Mouse (Mus musculus) kidney, adult 9 months (tissue): ENCODE measurements around the gene Pim3.

Source experiments
- DNase-seq: peaks from one replicate; pipeline ENCODE4 v3.0.0; 2022

The Pim3 gene

DNA sequence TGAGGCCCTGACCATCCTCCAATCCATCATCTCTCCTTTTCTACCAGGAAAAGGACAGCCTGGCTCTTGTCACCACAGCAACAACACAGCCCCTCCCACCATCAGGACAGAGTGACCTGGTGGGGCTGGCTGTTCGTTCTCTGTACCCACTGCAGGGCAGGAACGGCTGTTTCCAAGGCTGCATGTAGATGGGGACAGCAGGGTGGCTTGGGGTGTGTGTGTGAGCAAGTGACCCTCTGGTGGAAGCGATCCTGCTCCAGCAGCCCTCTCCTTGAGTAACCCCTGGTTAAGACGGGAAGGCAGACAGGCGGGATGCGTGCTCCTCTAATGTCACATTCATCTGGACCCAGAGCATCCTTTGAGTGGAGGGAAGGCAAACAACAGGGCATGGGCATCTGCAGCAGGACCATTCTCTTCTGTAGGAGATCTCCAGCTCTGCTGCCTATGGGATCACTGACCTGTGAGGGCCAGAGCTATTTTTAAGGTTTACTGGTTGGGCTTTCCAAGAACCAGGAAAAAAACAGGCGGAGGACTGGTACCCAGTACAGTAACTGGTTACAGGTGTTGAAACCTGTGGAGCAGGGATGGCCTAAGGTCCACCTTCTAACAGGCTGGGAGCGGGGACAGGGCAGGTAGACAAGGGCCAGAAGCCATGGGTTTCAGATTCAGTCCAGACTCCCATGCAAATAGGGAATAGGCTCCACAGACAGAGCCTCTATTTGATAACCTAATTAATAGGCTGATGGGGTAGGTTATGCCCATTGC lies 2.6 kb upstream of the Pim3 start:
- DNase-seq = no peak

DNA sequence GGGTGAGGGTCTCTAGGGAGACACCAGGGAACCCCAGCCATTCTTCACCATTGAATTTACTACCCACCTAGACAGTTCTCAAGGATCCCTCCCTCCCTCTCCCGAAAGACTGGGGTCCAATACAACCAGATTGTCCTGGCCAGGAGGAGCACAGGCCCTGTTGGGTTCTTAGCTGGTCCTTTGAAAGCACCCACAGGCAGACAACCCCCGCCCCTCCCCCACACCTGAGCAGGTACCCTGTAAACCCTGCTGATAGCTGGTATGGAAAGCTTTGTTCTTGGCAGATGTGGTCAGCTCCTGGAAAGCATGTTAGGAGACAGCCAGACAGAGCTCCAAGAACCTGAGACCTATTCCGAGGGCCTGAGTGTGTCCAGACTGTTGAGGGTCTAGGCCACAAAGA lies 1.2 kb upstream of the Pim3 start:
- DNase-seq = no peak

DNA sequence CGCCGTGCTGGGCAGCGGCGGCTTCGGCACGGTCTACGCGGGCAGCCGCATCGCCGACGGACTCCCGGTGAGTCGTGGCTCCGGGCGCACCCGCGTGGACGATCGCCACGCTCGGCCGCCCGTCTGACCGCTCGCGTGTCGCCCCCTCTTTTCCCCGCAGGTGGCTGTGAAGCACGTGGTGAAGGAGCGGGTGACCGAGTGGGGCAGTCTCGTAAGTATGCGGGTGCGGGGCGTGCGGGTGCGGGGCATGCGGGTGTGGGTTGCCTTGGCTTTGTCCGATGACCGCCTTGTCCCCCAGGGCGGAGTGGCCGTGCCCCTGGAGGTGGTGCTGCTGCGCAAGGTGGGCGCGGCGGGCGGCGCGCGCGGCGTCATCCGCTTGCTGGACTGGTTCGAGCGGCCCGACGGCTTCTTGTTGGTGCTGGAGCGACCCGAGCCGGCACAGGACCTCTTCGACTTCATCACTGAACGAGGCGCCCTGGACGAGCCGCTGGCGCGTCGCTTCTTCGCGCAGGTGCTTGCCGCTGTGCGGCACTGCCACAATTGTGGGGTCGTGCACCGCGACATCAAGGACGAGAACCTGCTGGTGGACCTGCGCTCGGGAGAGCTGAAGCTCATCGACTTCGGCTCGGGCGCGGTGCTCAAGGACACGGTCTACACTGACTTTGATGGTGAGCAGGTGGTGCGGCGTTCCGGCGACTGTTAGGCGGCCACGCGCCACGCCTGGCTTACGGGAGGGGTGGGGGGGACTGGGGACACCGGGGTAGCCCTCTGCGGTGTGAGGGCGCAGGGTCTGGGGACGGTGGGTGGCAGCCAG lies 1.1 kb downstream of the Pim3 start:
- peak; percentile 63 for DNase-seq

DNA sequence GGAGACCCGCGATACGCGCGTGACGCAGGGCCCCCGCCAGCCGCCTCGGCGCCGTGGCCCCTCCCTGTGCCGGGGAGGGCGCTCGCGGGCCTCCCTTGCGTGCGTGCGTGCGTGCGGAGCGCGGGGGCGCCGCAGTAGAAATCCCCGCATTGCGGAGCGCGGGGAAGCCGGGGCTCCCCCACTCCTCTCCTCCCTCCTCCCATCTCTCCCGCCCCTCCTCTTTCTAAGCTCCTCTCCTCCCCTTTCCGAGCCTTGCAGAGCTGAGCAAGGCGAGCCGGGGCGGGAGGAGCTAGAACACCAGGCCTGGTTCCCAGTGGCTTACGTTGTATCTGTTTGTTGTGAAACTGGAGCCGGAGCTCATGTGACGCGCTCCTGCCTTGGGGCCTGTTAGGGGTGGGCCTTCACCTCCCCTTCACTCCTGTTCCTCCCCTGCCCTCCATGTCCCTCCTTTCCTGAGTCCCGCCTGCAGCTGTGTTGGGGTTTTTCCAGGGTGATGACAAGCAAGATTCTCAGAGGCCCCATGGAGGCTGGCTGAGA lies 1.8 kb downstream of the Pim3 start:
- DNase-seq = peak; percentile 96

DNA sequence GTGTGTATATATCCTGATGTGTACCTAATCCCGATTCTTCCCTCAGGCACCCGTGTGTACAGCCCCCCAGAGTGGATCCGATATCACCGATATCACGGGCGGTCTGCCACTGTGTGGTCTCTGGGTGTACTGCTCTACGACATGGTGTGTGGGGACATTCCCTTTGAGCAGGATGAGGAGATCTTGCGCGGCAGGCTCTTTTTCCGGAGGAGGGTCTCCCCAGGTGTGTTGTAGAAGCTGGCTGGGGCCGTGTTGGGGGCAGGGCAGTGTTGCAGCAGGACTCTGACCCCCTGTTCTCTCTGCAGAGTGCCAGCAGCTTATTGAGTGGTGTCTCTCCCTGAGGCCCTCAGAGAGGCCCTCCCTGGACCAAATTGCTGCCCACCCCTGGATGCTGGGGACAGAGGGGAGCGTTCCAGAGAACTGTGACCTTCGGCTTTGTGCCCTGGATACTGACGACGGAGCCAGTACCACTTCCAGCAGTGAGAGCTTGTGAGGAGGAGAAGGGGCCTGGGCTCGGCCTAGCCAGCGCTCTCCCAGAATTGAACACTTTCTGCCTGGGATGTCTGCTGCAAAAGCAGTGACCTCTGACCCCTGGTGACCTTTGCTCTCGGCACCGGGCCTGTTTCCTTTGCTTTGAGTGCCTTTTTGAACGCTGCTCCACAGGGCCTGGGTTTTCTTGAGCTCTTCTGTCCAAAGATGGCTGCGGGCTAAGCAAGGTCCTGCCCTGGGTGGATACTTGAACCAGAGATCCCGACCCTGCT lies 2.5 kb downstream of the Pim3 start:
- DNase-seq = peak; percentile 93

DNA sequence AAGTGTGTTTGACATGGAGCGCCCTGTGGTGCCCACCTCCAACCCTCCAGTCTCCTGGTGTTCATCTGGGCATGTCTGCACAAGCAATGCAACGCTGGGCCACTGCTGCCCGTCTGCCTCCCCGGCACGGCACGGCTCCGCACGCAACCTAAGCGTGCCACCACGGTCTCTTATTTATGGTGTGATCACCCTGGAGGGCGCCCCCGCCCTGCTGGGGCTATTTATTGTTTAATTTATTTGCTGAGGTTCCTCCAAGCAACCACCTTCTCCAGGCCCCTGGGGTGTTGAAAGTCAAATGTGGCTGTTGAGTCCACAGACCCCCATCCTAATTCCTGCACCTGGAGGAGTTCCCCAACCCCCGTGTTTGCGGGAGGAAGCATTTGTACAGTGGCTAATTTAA lies 3.1 kb downstream of the Pim3 start:
- no peak for DNase-seq

DNA sequence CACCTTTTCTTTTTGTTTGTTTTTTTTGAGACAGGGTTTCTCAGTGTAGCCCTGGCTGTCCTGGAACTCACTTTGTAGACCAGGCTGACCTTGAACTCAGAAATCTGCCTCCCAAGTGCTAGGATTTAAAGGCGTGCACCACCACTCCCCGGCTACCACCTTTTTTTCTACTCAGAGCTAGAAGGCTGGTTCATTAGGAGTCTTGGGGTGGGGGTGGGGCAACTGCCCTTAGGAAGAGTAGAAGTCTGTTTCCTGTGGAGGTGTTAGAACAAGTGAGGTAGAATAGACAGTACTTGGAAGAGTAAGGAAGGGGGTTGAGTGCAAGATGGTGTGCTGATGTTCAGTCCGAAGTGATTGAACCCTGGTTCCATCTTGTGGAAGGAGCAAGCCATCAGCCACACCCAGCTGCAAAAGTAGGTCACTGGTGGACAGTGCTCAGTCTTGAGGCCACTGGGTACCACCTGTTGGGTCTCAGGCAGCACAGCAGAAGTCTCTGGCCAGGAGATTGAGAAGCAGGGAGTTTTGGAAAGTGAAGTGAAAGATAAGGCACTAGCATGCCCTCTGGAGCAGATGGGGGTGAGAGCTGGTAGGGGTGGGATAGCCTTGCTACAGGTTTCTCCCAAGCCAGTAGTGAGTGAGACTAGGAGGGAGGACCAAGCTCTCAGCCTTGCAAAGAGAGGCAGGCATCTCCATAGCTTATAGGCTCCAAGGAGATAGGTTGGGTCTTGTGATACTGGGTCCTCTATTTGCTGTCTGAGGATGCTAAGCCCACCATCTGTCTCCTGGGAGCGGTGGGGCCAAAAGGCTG lies 4.1 kb downstream of the Pim3 start:
- peak; percentile 55 for DNase-seq

DNA sequence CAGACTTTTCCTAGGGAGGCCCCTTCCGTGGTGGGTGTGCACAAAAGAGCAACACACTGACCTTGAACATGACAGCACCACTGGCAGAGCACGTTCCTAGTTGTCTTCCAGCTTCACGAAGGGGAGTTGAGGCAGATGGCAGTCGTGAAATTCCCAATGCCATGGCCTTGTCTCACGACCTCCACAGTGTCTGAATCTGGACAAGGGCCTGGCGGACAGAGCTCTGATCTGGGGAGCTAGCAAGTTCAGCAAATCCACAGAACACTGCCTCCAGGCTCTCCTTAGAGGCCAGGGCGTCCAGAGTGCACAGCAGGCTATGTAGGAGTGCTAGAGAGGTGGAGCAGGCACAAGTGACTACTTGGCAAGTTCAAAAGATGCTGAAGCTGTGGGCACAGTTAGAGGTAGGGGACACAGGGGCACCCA lies 5.0 kb downstream of the Pim3 start:
- peak; percentile 77 for DNase-seq

DNA sequence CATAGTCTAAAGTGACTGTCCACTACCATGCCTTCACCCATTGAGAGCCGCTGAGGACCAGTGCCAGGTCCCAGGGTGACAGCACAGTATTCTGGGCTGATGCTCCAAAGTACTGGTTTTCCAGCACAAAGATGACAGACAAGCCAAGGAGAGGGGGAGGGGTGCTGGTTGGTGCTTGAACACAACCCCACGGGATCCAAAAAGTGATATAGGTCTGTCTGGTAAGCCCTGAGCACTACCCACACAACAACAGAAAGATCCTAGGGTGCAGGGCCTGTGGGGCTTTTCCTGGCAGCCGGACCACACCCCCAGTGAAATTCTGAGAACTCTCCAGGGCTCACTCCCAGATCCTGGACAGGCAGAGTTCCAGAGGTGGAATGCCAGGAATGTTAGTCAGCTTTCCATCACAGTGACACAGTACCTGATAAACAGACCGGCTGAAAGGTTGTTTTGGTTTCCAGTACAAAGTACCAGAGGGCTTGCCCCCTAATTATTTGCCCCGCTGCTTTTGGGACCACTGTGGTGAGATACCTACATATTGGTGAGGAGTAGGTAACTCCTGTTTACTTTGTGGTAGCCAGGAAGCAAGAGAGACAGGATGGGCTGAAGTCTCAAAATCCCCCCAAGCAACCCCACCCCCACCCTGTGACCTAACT lies 5.5 kb downstream of the Pim3 start:
- DNase-seq = peak; percentile 93

DNA sequence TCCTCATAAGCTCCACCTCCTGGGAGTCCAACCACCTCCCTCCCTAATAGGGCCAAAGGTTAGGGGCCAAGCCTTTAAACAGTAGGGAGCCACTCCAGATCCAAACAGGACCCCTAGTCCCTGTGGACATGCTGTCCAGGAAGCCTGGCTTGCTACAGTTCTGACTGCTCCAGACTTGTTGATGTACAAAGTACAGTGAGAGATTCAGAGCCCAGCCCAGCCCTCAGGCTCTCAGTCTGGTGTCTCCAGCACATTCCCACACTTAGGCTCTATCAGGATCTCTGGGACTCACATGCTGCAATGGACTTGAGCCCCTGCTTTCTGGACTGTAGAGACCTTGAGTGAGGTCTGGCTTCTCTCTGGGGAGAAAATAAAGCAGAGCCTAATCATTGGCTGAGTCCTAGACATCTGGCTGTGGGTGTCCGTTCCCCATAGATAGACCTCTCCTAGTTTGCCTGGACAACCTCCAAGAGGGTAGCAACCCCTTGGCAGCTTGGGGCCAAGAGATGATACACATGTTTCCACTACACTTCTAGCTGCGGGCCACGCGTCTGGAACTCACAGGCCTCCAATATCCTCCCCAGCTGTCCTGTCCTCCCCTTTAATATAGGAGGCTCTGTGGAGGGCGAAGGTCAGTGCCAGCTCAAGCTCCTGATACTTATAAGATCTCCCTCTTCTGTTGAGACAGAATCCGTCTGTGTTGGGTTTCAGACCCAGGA lies 6.2 kb downstream of the Pim3 start:
- peak; percentile 89 for DNase-seq

DNA sequence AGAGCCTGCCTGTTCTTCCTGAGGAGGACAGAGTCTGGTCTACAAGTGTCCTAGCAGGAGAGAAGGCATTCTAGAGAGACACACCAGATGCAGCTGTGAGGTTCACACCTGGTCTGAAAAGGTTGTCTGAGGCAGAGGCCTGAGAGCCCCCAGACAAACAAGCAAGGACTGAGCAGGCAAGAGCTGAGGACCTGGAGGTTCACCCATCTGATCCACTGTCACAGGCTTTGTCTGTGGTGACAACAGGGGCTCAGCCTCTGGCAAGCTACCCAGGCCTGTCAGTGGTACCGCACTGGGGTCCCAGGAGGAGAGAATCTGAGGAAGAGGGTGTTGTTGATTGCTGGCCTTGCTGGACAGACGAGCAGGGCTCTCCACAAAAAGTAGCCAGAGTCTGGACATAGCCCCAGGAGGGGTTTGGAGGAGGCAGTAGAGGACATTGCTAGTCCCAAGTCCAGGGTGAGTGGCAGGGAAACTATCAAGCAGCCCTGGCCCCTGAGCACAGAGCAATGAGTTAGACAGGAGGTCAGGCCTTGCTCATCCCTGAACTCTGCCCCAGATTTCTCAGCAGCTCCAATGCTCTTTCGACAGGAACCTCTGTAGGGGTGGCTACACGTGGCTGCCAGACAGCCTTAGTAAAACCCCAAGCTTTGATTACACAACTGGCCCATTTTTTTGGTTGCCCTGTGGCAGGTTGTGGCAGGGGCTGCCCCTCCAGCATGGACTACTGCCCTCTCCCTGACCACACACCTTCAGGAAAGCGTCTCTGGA lies 8.6 kb downstream of the Pim3 start:
- DNase-seq = peak; percentile 95

DNA sequence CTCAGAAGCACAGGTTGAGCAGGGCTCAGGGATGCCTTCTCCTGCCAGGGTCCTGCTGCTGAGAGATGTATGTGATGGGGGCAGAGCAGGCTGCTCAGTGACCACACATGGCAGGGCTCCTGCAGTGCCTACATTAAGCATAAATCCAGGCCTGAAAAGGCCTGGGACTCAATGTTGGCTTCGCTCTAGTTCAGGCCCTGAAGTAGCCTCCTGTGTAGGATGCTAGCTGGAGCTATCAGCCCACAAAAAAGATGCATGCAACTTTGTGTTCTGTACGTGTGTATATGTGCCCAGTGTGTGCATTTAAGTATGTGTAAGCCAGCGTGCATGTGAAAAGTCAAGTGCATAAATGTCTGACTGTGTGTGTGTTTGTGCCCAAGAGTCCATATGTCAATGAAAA lies 12.1 kb downstream of the Pim3 start:
- no peak for DNase-seq

DNA sequence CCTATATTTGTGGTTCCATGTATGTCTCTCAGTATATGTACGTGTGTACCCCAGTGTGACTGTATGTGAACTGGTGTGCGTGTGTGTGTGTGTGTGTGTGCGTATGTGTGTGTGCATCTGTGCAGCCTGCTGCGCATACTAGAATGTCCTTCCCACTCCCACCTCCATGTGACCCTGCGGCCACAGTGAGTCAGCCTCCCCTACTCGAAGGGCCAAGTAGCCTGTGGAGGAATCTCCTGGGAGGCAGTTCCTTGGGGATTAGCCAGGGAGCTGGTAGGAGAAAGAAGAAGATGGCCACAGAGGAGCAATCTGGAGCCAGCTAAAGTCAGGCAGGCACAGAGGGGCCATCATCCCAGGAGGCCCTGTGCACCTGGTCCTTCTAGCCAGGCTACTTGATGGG lies 12.5 kb downstream of the Pim3 start:
- DNase-seq = no peak

DNA sequence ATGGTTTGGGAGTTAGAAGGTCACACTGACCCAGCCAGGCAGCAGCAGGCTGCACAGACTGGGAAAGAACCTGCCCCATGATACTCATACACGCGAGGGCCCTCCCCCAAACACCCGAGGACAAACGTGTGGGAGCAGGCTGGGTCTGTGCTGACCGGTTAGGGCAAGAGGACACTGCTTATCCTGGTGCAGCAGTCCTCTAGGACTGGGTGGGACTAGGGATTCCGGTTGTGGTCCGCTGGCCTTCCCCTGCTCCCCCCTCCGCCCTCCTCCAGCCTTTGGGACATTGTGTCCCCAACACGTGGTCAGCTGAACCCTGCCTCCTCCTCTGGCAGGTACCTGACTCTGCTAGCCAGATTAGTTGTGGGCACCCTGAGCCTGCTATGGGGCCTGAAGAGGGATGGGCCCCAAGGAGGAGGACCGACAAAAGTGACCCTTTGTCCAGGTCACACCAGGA lies 13.7 kb downstream of the Pim3 start:
- peak; percentile 97 for DNase-seq

DNA sequence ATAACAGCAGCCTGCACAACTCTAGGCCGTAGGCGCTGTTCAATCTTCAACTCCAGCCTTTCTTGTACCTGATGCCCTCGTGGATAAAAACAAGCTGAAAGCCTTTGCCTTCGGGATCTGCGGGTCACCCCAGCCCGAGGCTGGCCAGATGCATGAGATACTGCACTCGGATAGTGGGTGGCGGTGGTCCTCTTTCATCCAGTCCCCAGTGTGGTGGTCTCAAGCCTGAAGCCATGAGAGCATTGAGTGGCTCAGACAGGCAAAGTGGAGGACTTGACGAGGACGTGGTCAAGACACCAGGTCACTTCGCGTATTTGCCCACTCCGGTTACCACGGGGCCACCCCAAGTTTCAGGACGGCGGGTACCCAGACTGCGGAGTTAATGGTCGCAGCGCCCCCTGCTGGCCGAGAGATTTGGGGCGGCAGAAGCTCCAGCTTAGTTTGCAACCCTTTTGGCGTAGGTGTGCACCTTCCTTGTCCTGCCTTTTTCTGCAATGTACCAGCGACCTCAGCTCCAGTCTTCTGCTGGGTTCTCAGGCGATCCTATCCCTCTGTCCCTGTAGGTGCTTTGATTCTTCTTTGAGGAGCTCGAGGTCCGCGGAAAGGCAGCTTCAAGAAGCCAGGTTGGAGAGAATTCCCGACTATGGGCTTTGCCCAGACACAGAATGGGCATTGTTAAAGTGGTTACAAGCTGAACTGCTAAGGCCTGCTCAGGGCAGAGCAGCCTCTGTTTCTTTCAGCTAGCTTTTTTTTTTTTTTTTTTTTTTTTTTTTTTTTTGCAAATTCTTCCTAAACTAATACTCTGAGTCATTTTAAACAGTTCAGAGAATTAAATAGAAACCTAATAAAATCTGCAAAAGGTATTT lies 14.4 kb downstream of the Pim3 start:
- DNase-seq = peak; percentile 92

DNA sequence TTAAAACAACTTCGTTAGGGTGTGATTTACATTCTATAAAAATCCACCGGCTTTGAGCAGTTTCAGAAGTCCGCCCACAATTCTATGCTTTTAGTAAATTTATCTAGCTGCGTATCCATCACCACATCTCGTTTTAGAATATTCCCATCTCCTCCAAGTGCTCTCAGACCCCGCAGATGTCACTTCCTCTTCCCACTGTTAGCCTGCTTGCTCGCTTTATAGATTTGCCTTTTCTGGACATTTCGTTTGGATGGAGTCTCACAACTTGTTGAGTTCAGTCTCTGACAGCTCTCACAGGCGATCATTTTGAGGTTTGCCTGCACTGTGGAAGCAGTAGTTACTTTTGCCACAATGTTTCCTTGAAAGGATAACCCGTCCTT lies 15.0 kb downstream of the Pim3 start:
- DNase-seq = no peak

DNA sequence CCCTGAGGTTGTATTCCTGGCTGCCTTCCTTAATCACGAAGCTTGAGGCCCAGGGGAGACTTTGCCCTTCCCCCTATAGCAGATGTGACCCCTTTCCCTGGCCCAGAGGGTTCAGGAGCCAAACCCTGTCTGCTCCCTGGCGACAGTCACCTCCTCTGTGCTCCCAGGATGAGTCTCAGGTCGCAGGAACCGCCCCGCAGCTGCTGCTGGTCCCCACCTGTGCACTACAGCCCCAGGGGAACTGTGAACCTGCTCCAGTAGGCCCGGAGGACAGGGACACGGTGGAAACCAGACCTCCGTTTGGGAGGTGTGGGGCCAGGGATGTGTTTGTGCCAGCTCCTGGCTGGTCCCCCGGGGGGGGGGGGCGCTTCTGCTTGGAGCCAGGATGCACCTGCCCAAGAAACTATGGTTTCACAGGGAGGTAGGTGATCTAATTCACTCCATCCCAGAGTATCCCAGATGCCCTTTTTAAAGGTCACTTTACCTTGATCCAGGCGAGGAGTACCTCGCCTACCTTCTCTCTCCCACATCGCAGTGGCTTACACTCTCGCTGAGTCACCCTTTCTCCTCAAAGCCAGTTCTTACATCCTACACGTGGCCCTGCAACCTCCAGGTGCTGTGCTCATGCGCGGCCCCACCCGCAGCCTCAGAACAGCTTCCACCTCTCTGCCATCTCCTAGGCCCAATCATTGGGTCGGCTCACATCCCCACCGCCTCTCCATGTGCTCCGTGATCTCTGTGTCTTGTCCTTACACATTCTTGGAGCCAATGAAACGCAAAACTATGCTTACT lies 19.5 kb downstream of the Pim3 start:
- DNase-seq = no peak

DNA sequence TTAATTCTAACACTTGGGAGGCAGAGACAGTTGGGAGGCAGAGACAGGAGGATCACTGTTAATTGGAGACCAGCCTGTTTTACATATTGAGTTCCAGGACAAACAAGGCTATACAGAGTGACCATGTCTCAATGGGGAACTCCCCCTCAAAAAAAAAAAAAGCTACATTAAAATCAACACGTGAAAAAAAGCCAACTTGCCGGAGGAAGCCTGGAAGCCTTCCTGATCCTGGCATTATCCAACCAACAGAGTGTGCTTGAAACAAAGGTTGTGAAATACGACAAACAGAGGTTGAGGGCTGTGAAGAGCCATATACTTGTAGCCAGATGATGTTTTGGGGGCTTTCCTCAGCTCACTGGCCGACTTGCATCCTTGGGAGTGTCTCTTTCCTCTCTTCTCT lies 20.9 kb downstream of the Pim3 start:
- no peak for DNase-seq
